Mouse (Mus musculus) cortical plate, adult 2 months (tissue): Measurements from ENCODE around the gene Gm4894. TPM values are rescaled to one million over a fixed set of nuclear protein-coding genes. Genes with fewer than 3 reads are reported as not detected.

Experiments used
- H3K27ac ChIP-seq: fragments of 200-500 bp; 2 replicates; pipeline ENCODE4 v1.5.1; 2012; ENCODE audit warnings: low read length, control low read depth, inconsistent platforms; ENCODE audit not compliant: insufficient read depth
- H3K4me1 ChIP-seq: fragments of 200-500 bp; 2 replicates; pipeline ENCODE4 v1.6.1; 2011; ENCODE audit warnings: low read length; ENCODE audit not compliant: control insufficient read depth, insufficient read depth
- H3K4me3 ChIP-seq: fragments of 200-500 bp; 2 replicates; pipeline ENCODE4 v1.5.1; 2011; ENCODE audit warnings: mild to moderate bottlenecking, low read length, control low read depth; ENCODE audit not compliant: insufficient read depth
- CTCF ChIP-seq: fragments of 200-500 bp; IDR thresholded peaks from 2 replicates; pipeline ENCODE4 v1.5.1; 2011; ENCODE audit warnings: mild to moderate bottlenecking, control low read depth, low read length; ENCODE audit not compliant: insufficient read depth; ENCODE audit errors: extremely low read depth
- POLR2A ChIP-seq: fragments of 200-500 bp; IDR thresholded peaks from 2 replicates; pipeline ENCODE4 v1.6.1; 2011; ENCODE audit warnings: mild to moderate bottlenecking, low read length, control low read depth; ENCODE audit not compliant: insufficient read depth; ENCODE audit errors: extremely low read depth
- polyA plus RNA-seq: library from polyadenylated mRNA; depleted of rRNA; stranded (reverse); fragments of >200 nt; gene quantifications from 2 replicates; pipeline ENCODE4 v1.2.3, GENCODE M21; 2012; rRNA removed

Gm4894 gene
- polyA plus RNA-seq, 1 experiment: not detected

DNA sequence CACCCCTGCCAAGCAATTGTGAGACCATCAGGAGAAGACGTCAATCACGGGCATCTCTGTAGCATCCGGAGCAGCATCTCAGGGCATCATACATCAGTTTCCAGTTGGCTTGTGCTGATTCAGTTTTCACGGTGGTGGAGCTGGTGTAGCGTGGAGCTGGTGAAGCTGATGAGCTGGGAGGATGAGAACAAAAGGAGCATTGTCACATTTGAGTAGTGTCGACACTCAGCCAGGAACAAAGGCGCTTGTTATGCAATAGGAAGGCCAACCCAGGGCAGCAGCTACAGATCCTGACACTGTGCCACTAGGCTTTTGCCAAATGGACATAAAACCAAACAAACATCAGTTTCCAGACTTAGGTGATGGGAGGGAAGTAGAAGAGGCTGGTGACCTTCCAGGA, 23.2 kb downstream of the Gm4894 start:
- no peaks in the 10 kb centered on the region for H3K4me1 ChIP-seq
- TF ChIP-seq POLR2A (no peak), CTCF (no peak)
- no peak overlapping the region for H3K27ac ChIP-seq
- no peak overlapping the region for H3K4me3 ChIP-seq

DNA sequence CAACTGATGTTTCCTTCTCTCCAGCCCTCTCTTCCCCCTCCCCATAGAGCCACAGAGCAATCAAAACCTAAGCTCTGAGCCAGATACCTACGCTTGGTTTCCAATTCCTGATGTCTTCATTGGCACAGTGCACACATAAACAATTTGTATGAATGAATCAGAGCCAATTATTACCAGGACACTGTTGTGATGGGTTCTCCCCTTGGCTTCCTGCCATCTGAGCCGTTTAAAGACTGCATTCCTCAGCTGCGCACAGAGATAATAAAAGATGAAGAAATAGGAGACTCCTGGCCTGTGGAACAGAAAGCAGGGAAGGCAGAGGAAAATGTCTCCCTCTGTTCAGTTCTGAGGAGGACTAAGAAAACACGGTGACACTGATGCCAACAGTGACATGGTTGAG, 25.6 kb downstream of the Gm4894 start:
- no peak for TF ChIP-seq CTCF
- no peak for TF ChIP-seq POLR2A
- H3K4me1 ChIP-seq: no peaks in the 10 kb centered on the region
- H3K4me3 ChIP-seq: no peak overlapping the region
- no peak overlapping the region for H3K27ac ChIP-seq

DNA sequence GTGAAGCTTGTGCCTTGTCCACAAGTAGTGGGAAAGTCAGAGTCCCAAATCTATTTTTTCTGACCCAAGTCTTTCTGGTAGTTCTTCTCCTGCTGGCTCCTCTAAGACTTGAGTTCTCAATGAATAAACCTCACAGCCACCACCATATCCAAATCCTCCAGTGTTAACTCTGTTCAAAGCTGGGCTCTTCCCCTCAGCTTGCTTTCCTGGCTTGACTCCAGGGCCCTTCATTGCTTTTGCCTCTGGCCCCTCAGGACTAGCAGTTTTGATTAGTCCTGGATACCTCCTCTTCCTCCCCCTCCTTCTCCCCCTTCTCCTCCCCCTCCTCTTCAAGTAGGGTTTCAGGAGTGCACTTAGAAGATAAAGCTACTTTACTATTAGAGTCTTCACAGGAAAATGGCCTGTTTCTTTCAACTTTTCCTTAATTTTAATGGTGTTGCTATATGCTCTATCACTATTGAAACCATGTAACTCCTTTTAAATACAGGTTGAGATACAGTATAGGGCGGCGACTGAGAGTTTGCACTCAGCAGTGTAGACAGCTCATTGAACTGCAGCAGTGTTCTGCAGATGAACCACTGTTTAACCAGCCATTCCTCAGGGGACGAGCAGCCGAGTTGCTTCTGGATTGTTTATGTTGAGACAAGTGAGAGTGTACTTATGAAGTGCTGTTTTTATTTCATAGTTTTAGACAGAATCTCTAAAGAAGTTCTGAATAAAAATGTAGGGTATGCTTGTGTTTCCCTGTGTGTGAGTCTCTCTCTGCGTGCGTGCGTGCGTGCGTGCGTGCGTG, 26.4 kb downstream of the Gm4894 start:
- H3K4me1 ChIP-seq: no peaks in the 10 kb centered on the region
- H3K27ac ChIP-seq: no peak overlapping the region
- H3K4me3 ChIP-seq: no peak overlapping the region
- TF ChIP-seq POLR2A (no peak), CTCF (no peak)

DNA sequence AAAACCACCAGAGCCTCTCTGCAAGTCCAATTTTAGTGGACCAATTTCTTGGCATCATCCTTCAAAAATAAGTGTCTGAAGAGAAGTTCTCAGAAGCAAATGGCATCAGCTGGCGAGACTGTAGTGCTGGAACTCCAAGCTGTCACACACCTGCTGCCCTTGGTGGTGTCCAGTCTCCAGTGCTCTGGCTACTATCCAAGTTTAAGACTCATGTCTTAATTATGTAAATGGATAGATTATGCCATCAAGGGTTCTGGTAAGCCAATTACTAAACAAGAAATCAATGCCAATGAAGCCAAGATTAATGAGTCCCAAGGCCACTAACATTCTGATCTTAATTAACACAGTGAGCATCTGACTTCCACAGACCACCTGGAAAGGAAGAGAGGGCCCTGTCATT, 44.8 kb downstream of the Gm4894 start:
- H3K27ac ChIP-seq: no peak overlapping the region
- no peaks in the 10 kb centered on the region for H3K4me1 ChIP-seq
- TF ChIP-seq POLR2A (no peak), CTCF (no peak)
- no peak overlapping the region for H3K4me3 ChIP-seq

DNA sequence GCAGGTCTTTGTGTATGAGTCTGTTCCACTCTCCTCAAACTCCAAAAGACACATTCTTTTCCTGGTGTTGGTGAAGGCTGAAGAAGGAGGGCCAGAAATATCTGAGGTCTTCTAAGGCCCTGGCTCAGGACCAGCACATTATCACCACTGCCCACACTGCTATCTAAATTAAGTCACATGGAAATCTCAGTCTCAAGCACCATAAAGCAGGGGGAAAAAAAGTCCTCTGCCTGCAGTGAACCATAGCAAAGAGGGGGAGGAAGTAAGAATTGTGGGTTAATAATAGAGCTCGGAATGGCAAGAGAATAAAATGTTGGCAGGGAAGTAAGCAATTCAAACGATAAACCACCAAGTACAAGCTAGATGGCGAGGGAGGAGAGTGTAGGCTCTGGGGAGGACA, 57.2 kb downstream of the Gm4894 start:
- no peak overlapping the region for H3K27ac ChIP-seq
- H3K4me1 ChIP-seq: peaks cover 3% of the 10 kb centered on the region
- TF ChIP-seq CTCF: no peak
- TF ChIP-seq POLR2A: no peak
- no peak overlapping the region for H3K4me3 ChIP-seq

DNA sequence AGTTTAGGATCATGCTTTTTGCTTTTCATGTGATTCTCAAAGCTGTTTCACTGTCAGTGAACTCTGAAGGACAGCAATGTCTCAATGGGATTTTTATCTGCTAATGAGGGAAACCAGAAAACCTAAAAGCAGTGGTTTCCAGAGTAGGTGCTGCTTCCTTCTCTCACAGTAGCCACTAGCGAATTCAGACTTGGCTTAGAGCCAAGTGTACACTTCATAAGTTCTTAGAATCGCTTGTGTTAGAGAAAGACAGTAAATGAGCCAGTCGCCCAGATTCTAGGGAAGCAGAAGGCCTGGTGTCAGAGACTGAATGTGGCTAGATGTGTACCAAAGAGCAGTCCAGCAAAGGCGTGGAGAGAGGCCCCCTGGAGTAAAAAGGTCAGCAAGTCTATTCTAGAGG, 60.5 kb downstream of the Gm4894 start:
- Histone ChIP-seq H3K4me1 (peaks cover 3% of the 10 kb centered on the region), H3K4me3 (no peak overlapping the region), H3K27ac (no peak overlapping the region)
- TF ChIP-seq POLR2A (no peak), CTCF (no peak)

DNA sequence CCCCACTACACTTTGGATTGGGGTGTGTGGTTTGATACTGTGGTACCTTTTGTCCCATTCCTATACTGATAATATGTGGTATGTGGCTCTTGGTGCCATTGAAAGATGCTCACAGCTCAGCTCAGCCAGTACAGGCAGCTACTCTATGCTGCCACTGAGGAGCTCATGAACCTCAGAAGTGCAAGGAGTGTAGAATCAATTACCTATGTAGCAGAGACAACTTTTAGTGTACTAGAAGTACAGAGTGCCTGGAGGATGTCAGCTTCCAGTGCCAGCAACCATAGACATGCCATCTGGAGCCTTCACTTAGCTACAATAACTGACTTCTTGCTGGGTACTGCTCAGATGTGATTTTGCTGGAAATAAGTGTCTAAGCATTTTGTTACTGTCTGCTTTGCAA, 68.3 kb downstream of the Gm4894 start:
- H3K27ac ChIP-seq: no peak overlapping the region
- H3K4me3 ChIP-seq: no peak overlapping the region
- H3K4me1 ChIP-seq: no peaks in the 10 kb centered on the region
- TF ChIP-seq POLR2A (no peak), CTCF (no peak)

Other genes with a start within 250 kb of the Gm4894 start
- 22.1 and 22.6 TPM in 2 replicates for gene Zw10, start 194.9 kb upstream of the Gm4894 start, polyA plus RNA-seq
- 2.2 and 2.8 TPM in 2 replicates for gene Tmprss5, start 169.3 kb upstream of the Gm4894 start, polyA plus RNA-seq
- 1.4 and 23.7 TPM in 2 replicates for gene Drd2, start 90.1 kb downstream of the Gm4894 start, polyA plus RNA-seq
- gene Ankk1, start 176.5 kb downstream of the Gm4894 start, polyA plus RNA-seq: not detected in 2 replicates
- 1.6 and 1.7 TPM in 2 replicates for gene Ttc12, start 235.7 kb downstream of the Gm4894 start, polyA plus RNA-seq